Mouse (Mus musculus) retina, postnatal 1 day (tissue): Measurements from ENCODE around the gene P2rx5.

Experiments used
- DNase-seq: peaks from one replicate; pipeline ENCODE4 v3.0.0-alpha.2; 2012

Gene P2rx5

DNA sequence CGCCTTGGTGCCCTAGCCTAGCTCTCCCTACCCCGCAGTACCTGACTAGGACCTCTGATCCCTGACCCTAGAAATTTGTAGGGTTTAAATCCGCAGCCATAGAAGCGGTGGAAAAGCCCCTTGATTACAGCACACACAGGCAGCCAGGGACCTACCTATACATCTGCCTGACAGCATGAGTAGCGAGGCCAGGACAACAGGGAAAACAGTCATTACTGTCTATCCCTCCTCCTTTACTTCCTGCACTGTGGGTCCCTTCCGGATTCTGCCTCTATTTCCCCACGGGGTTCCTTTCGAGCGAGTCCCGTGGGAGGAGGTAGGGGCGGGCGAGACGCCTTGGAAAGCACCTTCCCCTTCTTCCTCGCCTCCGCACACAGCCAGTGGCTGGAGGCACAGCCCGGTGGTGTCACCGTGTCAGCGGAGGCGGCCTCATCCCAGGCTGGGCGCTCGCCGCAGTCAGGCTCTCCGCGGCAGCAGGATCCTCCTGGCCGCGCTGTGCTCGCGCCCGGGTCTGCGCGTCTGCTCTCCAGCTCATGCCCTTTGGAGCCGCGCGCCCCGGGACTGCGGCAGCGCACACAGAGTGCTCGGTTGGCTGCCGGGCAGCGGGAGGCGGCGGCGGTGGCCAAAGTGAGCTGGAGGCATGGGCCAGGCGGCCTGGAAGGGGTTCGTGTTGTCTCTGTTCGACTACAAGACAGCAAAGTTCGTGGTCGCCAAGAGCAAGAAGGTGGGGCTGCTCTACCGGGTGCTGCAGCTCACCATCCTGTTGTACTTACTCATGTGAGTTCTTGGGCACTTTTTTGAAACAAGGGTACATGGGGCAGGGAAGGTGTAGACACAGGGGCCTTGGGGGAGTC is at the start of gene P2rx5:
TSS of gene P2rx5 (plus strand) at position 465 of the 854 bp plus-strand sequence.
- peak; percentile 59 for DNase-seq

DNA sequence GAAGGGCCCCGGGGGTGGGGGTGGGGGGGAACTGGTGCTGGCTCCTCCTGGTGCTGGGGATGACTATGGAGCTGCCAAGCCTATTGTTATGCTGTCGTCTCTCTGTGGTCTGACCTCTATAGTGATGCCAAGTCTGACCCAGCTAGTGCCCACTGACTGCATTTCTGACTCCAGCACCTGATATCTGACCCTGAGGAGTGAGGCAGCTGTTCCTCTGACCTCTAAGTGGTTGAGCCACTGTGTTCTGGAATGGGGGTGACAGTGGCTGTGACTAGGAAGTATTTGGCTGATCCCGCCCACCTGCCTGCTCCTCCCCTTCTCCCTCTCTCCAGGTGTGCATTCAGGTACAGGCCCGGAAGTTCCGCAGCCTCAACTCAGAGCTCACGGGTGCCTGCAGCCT is 48.8 kb upstream of the P2rx5 start:
- DNase-seq: no peak

GRCm38 (mm10) chr11:73126495-73126894 is 33.7 kb upstream of the P2rx5 start:
- DNase-seq: no peak

DNA sequence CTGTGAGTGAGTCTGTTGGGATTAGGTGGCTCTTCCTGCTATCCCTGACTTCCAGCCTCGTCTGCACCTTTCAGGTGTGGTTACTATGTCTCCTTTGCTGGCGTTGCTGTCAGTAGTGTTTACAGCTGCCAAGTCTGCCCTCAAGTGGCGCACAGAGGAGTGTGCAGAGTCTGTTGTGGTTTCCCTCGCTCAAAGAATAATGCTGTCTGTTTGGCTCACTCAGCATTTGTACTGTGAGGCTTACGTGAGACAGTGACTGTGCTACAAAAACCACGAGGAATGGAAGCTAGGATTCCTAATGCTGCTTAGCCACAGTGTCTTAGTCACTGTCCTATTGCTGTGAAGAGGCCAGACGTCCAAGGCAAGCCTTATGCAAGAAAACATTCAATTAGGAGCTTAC is 29.2 kb upstream of the P2rx5 start:
- DNase-seq: no peak

GRCm38 (mm10) chr11:73132999-73133398 is 27.2 kb upstream of the P2rx5 start:
- DNase-seq: no peak

DNA sequence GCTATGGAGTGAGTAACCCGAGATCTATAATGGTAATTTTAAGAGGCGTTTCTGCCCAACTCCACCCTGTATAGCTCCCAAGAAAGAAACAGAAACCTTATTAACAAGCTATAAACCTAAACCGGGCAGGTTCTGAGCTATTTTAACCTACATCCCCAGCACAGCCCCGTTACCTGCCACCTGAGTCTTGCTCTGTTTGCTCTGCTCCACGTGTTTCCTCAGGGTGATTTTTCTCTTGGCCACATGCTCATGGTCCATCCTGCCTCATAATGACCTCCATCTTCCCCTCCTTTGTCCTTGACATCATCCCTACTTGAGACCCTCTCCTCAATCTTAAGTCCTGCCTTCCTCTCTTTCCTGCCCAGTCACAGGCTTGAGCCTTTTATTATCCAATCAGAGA is 26.0 kb upstream of the P2rx5 start:
- DNase-seq: no peak

- DNase-seq: no peak
These were observed 23.6 kb upstream of the P2rx5 start for GRCm38 (mm10) chr11:73136587-73136986.

DNA sequence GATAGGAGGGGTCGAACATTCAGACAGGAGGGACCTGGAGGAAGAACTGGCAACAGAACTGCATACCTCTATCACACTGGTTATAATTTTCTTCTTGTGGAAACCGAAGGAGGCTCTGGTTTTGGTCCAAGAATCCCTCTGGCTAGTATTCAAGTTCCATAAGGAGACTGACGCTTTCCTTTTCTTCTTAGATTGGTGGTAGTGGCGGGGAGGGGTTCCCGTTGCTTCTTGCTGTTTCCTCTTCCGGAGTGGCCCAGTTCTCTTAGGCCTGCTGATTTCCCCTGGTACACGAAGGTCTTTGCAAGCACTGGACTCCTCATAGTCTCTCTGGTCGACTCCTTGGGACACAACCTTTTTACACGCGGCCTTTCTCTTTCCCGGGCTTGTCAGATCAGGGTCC is 23.1 kb upstream of the P2rx5 start:
- DNase-seq: no peak

DNA sequence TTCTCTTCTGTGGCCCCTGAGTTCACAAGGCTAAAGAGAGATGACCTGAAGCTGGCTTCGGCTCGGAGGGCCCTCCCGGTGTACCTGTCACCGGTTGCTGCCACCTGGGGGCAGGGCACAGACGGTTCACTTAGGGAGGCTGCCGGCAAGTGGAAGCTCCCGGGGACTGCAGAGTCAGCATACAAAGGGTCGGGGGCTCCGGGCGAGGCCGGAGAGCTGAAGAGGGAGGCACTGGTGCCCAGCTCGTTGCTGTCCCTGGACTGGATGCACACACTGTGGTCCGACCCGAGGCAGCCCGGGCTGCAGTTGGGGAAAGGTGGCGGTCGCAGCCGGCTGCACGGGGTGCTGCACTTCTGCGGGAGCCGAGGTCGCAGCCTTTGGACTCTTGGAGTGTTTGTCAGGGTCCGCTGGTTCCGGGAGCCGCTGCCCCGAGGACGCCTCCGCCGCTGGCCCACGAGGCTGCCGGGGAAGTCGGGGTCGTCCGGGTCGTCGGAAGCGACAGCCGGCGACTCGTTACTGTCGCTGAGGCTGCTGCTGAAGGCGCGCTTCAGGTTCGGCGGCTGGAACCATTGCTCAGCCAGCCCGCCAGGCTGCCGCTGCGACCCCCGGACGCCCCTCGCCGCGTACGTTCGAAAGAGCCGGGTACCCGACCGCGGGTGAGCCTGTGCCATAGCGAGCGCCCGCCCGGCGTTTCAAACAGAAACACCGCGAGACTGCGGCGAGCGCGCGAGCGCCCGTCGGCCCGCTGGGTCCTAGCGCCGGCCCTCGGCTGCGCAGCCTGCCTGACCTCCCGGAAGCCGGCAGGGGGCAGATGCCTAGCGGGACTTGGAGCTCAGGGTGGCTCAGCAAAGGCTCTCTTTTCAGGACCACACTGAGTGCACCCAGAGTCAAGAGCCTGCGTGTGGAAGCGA is 22.4 kb upstream of the P2rx5 start, which contains the start of gene Haspin:
TSS of gene Haspin (minus strand) at position 704 of the 911 bp plus-strand sequence.
- DNase-seq: peak; percentile 94

DNA sequence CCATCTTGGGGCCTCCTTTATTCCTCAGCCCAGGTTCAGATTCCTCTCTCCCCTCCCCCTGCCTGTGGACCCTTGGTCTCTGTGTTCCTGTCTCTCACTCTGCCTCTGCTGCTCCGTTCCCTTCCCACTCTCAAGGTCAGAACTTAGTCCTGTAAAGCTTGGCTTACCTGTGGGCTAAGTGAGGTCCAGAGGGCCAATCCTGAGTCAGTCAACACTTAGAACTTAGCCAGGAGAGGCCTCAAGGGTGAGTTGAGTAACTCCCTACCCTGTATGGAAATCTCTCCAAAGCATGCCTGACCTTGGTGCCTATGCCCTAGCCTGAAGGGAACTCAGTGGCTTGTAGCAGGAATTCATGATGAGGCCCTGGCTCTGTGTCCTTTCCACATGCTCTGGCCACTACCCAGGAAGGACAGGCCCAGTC is 15.9 kb upstream of the P2rx5 start:
- no peak for DNase-seq

DNA sequence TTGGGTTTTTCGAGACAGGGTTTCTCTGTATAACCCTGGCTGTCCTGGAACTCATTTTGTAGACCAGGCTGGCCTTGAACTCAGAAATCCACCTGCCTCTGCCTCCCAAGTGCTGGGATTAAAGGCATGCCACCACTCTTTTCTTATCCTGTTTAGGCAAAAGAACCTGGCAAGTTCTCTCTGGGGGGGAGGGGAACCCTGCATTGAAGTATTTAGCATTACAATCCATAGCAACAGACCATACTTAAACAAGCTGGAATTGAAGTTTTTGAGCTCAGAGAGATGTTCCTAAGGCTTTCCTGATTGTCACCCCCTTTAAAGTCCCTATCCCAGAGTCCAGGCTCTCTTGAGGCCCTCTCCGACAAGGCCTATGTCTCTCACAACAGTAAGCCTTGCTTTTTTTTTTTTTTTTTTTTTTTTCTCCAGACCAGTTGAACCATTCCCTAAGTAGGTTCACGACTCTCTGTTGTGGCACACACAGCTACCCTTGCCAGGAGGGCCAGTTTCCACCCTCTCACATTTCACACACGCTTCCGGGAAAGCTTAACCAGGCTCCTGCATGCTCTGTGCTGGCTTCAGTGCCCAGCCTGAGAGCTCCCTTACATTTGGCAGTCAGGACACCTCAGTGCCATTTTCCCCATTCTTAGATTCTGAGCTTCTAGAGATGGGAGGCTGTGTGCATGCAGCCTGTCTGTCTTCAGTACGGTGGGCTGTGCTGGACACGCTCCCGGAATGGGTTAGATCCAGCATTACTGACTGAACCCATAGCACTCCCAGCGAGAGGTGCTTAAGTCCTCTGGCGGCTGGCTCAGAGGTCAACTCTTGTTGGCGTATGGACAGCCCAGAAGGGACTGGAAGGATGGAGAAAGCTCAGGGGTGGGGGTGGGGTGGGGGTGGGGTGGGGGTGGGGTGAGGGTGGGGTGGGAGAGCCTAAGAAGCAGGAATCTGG is 13.9 kb upstream of the P2rx5 start:
- no peak for DNase-seq

DNA sequence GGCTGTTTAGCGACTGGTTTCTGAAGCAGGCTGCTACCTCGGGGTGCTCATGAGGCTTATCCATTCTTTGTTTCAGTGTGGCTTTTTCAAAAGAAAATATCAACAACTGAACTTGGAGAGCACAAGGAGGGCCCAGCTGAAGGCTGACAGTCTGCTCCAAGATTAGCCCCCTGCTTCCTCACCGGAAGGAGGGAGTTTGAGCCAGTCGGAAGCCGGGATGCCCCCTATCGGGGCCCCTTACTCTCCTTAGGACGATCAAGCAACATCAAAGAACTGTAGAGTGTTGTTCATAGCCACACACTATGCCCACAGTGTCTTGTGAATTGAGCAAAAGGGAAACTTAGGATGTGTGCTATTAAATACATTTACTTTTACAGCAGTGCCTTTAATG is 13.3 kb upstream of the P2rx5 start:
- DNase-seq: no peak

- no peak for DNase-seq
These were observed 12.0 kb upstream of the P2rx5 start for GRCm38 (mm10) chr11:73148209-73148608.

DNA sequence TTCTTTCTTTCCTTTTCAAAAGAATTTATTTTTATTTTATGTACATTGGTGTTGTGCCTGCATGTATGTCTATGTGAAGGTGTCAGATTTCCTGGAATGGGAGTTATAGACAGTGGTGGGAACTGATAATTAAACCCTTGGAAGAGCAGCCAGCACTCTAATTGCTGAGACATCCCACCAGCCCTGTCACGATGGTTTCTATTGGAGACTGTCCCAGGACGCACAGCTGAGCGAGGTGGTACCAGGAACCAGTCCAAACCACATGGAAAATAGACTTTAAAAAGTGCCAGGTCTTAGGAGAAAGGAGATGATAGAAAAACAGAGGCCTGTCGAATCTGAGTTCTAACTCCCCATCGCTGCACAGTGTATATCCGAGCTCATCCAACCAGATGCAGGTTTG is 5.2 kb upstream of the P2rx5 start:
- DNase-seq: no peak

GRCm38 (mm10) chr11:73160811-73161200 is 585 bp downstream of the P2rx5 start:
- DNase-seq: peak; percentile 48

- DNase-seq: no peak
These were observed 1.4 kb downstream of the P2rx5 start for GRCm38 (mm10) chr11:73161616-73162015.

- no peak for DNase-seq
These were observed 2.1 kb downstream of the P2rx5 start for GRCm38 (mm10) chr11:73162284-73162683.

DNA sequence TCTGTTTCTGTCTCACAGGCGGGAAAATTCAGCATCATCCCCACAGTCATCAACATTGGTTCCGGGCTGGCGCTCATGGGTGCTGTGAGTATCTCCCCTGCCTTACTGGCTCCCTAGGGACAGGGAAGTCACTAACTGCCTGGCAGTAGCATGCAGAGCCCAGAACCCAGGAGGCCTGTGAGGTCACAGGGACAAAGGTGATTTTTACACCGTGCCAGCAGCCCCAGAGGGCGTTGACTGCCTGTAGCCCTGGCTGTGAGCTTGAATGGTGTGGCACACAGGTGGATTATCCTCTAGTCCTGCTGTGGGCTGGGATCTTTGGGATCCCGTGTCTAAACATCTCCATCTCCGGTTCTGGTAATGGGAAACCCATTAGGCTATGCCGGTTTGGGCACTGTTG is 7.8 kb downstream of the P2rx5 start:
- DNase-seq: no peak

DNA sequence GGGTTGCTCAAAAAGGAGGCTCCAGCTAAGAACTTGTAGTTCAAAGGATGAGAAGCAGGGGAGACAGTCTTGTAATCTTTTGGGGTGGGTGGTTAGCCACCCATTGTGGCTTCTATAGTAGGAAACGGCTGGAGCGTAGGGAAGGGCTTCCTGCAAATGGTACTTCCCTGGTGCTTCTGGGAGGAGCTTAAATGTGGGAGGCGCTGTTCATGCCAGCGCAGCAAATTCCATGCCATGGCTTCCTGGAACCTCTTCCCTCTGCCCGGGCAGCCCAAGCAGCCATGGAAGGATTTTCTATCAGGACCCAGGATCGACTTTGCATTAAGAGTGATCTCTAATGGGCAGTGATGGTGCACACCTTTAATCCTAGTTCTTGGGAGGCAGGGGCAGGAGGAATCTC is 8.4 kb downstream of the P2rx5 start:
- no peak for DNase-seq

DNA sequence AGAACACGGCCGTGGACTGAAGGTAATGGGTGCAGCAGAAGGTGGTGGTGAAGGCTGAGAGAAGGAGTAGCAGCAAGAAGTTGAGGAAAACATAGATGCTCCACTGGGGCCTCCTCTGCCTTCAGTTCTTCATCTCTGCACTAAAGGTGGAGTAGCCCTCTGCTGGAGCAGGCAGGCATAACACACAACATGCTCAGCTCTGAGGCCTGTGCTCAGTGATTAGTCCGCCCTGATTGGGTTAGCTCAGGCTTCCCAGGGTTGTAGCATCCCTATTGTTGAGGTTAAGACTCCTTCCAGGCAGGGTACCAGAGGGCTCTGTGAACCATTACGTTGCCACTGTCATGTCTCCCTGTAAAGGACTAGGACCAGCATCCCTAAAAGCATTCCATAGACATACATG is 9.0 kb downstream of the P2rx5 start:
- DNase-seq: peak; percentile 70

DNA sequence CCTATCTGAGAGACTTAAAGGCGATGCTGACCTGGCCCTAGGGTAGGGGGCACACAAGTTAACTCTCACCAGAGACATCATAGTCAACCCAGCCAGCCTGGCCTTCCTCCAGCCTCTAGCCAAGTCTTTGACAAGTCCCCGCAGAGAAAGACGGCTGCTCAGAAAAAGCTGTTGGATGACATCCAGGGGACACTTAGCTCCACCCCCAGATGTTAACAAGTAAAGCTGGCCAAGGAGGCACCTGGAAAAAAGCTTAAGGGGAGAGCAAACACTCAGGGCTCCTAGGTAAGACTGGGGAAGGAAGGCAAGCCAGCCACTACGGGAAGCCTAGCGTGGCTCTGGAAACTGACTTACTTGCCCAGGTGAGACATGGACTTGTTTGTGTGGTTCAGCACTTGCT is 12.0 kb downstream of the P2rx5 start:
- no peak for DNase-seq

GRCm38 (mm10) chr11:73175612-73176011 is 15.4 kb downstream of the P2rx5 start:
- no peak for DNase-seq

DNA sequence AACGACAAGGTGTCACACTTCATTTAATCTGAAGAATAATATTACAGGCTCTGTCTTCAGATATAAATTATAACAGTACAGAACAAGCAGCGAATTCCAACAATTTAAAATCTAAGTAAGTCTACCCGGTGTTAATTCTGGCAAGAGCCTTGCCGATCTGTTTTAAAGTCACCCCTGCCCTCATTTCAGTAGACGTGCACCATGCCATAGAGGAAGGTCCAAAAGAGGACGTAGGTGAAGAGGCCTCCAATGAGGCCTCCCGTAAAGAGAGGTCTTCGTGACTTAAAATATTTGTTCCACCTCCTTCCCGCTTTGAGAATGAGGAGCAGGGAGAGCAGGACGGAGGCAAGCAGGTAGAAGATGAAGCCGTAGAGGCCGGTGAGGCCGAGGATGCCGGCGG is 16.0 kb downstream of the P2rx5 start:
- no peak for DNase-seq
